Mouse (Mus musculus) CH12.LX (cell line): Measurements from ENCODE around the gene Prap1.

Experiments used
- EP300 ChIP-seq: IDR thresholded peaks from 2 replicates; pipeline ENCODE4 v1.6.1; 2011; ENCODE audit warnings: low read length, improper control_type of control experiment
- HCFC1 ChIP-seq: IDR thresholded peaks from 2 replicates; pipeline ENCODE4 v1.6.1; 2012; ENCODE audit warnings: low read depth, mild to moderate bottlenecking, inconsistent platforms, low read length, improper control_type of control experiment
- NELFE ChIP-seq: IDR thresholded peaks from 2 replicates; pipeline ENCODE4 v1.6.1; 2011; ENCODE audit warnings: low read depth, low read length, improper control_type of control experiment
- POLR2A ChIP-seq: IDR thresholded peaks from 2 replicates; pipeline ENCODE4 v1.6.1; 2011; ENCODE audit warnings: low read depth, mild to moderate bottlenecking, improper control_type of control experiment, low read length
- TCF12 ChIP-seq: IDR thresholded peaks from 2 replicates; pipeline ENCODE4 v1.6.1; 2014; ENCODE audit warnings: low read depth, mild to moderate bottlenecking, inconsistent platforms, low read length, improper control_type of control experiment
- ZNF384 ChIP-seq: IDR thresholded peaks from 2 replicates; pipeline ENCODE4 v1.6.1; 2012; ENCODE audit warnings: low read depth, low read length, improper control_type of control experiment, inconsistent platforms

DNA sequence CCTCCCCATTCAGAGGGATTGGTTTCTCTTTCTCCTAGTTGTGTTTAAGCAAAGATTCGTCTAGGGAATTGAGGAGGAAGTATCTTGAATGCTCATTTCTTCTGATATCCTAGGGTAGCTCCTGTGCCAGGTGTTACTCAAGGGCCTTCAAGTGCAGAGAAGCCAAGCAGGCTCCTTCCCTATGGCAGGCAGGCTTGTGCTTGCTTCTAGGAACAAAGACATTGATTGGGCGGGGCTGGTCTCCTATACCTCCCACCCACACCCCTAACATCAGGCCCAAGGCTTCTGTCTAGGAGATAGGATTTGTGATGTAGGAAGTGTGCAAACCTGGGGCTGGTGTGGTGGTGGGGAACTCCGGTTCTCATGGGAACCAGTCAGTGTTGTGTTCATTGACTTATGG is 33.7 kb downstream of the Prap1 start:
- TF ChIP-seq EP300 (no peak), NELFE (no peak), ZNF384 (no peak), HCFC1 (no peak), POLR2A (no peak), TCF12 (no peak)
